Mouse (Mus musculus): ENCODE measurements around the gene Susd3. TPM values are rescaled to one million over a fixed set of nuclear protein-coding genes. Genes with fewer than 3 reads are reported as not detected.

Gene Susd3
- polyA plus RNA-seq, 1 experiment from 2014 or later: 2.5 TPM

GRCm38 (mm10) chr13:49283686-49284085 is 35.2 kb upstream of the Susd3 start:
- H3K36me3 ChIP-seq (replicated peaks; ENCODE audit: insufficient read depth, low read length): peaks cover 33% of the 10 kb centered on the region
- no peaks in the 10 kb centered on the region for H3K4me1 ChIP-seq (ENCODE audit: insufficient read depth)
- no peak overlapping the region for H3K4me2 ChIP-seq (ENCODE audit: low read depth, low read length)
- WGBS (ENCODE audit: insufficient replicate concordance): 71% methylated on average over 9 of the region's 9 CpGs
- ATAC-seq: no peak
- H3K9ac ChIP-seq (replicated peaks): no peak overlapping the region
- no peak overlapping the region for H3K27ac ChIP-seq (ENCODE audit: low read depth)
- DNase-seq: no peak
- 0 out of 2 replicates have a peak, but pooled peaks cover 3% of the 10 kb centered on the region for H3K9me3 ChIP-seq (ENCODE audit: low read length)
- no peaks in the 10 kb centered on the region for H3K27me3 ChIP-seq (ENCODE audit: insufficient read depth, low read length)
- no peak overlapping the region for H3K4me3 ChIP-seq (ENCODE audit: low read depth, low read length)
- TF ChIP-seq CTCF (IDR thresholded peaks at IDR 0.05; ENCODE audit: low read depth) (no peak), EP300 (IDR thresholded peaks at IDR 0.05; ENCODE audit: low read depth) (no peak)

- no peak for ATAC-seq
- Histone ChIP-seq H3K4me1 (ENCODE audit: insufficient read depth) (no peaks in the 10 kb centered on the region), H3K9ac (replicated peaks) (no peak overlapping the region), H3K4me3 (ENCODE audit: low read depth, low read length) (no peak overlapping the region), H3K27me3 (ENCODE audit: insufficient read depth, low read length) (no peaks in the 10 kb centered on the region), H3K9me3 (ENCODE audit: low read length) (0 out of 2 replicates have a peak, but pooled peaks cover 3% of the 10 kb centered on the region), H3K4me2 (ENCODE audit: low read depth, low read length) (no peak overlapping the region), H3K27ac (ENCODE audit: low read depth) (no peak overlapping the region), H3K36me3 (replicated peaks; ENCODE audit: insufficient read depth, low read length) (peaks cover 33% of the 10 kb centered on the region)
- WGBS (ENCODE audit: insufficient replicate concordance): 53% methylated on average over 2 of the region's 2 CpGs
- DNase-seq: no peak
- TF ChIP-seq CTCF (IDR thresholded peaks at IDR 0.05; ENCODE audit: low read depth) (no peak), EP300 (IDR thresholded peaks at IDR 0.05; ENCODE audit: low read depth) (no peak)
These were observed 33.7 kb upstream of the Susd3 start for GRCm38 (mm10) chr13:49282168-49282567.

GRCm38 (mm10) chr13:49271831-49272765 is 23.6 kb upstream of the Susd3 start:
- Histone ChIP-seq H3K27me3 (ENCODE audit: insufficient read depth, low read length) (no peaks in the 10 kb centered on the region), H3K9me3 (ENCODE audit: low read length) (no peaks in the 10 kb centered on the region), H3K27ac (ENCODE audit: low read depth) (peak overlapping the region; percentile 69), H3K36me3 (replicated peaks; ENCODE audit: insufficient read depth, low read length) (peaks cover 4% of the 10 kb centered on the region; the same call in 1 of the 2 replicates), H3K4me3 (ENCODE audit: low read depth, low read length) (no peak overlapping the region), H3K4me1 (ENCODE audit: insufficient read depth) (peaks cover 12% of the 10 kb centered on the region), H3K4me2 (ENCODE audit: low read depth, low read length) (no peak overlapping the region), H3K9ac (replicated peaks) (no peak overlapping the region)
- DNase-seq (peak; percentile 55), ATAC-seq (peak; percentile 75)
- TF ChIP-seq EP300 (IDR thresholded peaks at IDR 0.05; ENCODE audit: low read depth) (no peak), CTCF (IDR thresholded peaks at IDR 0.05; ENCODE audit: low read depth) (peak; percentile 57)
- 29% methylated on average over 5 of the region's 5 CpGs for WGBS (ENCODE audit: insufficient replicate concordance)

GRCm38 (mm10) chr13:49270500-49270899 is 22.0 kb upstream of the Susd3 start:
- Histone ChIP-seq H3K27ac (ENCODE audit: low read depth) (peak overlapping the region; percentile 69), H3K4me2 (ENCODE audit: low read depth, low read length) (no peak overlapping the region), H3K27me3 (ENCODE audit: insufficient read depth, low read length) (no peaks in the 10 kb centered on the region), H3K4me1 (ENCODE audit: insufficient read depth) (peaks cover 12% of the 10 kb centered on the region), H3K4me3 (ENCODE audit: low read depth, low read length) (no peak overlapping the region), H3K9ac (replicated peaks) (no peak overlapping the region), H3K9me3 (ENCODE audit: low read length) (no peaks in the 10 kb centered on the region), H3K36me3 (replicated peaks; ENCODE audit: insufficient read depth, low read length) (peaks cover 3% of the 10 kb centered on the region; the same call in 1 of the 2 replicates)
- WGBS (ENCODE audit: insufficient replicate concordance): 73% methylated on average over 8 of the region's 8 CpGs
- ATAC-seq: no peak
- TF ChIP-seq EP300 (IDR thresholded peaks at IDR 0.05; ENCODE audit: low read depth) (no peak), CTCF (IDR thresholded peaks at IDR 0.05; ENCODE audit: low read depth) (no peak)
- no peak for DNase-seq

GRCm38 (mm10) chr13:49267645-49268044 is 19.1 kb upstream of the Susd3 start:
- H3K36me3 ChIP-seq (replicated peaks; ENCODE audit: insufficient read depth, low read length): peaks cover 7% of the 10 kb centered on the region; the same call in 1 of the 2 replicates
- H3K27ac ChIP-seq (ENCODE audit: low read depth): no peak overlapping the region
- H3K9me3 ChIP-seq (ENCODE audit: low read length): no peaks in the 10 kb centered on the region
- H3K27me3 ChIP-seq (ENCODE audit: insufficient read depth, low read length): no peaks in the 10 kb centered on the region
- WGBS (ENCODE audit: insufficient replicate concordance): 12% methylated on average over 2 of the region's 2 CpGs
- H3K9ac ChIP-seq (replicated peaks): no peak overlapping the region
- DNase-seq (no peak), ATAC-seq (no peak)
- H3K4me2 ChIP-seq (ENCODE audit: low read depth, low read length): no peak overlapping the region
- H3K4me3 ChIP-seq (ENCODE audit: low read depth, low read length): no peak overlapping the region
- TF ChIP-seq EP300 (IDR thresholded peaks at IDR 0.05; ENCODE audit: low read depth) (no peak), CTCF (IDR thresholded peaks at IDR 0.05; ENCODE audit: low read depth) (no peak)
- peaks cover 12% of the 10 kb centered on the region for H3K4me1 ChIP-seq (ENCODE audit: insufficient read depth)

GRCm38 (mm10) chr13:49260036-49260722 is 11.7 kb upstream of the Susd3 start:
- TF ChIP-seq CTCF (IDR thresholded peaks at IDR 0.05; ENCODE audit: low read depth) (no peak), EP300 (IDR thresholded peaks at IDR 0.05; ENCODE audit: low read depth) (no peak)
- Histone ChIP-seq H3K27me3 (ENCODE audit: insufficient read depth, low read length) (no peaks in the 10 kb centered on the region), H3K4me3 (ENCODE audit: low read depth, low read length) (no peak overlapping the region), H3K27ac (ENCODE audit: low read depth) (peak overlapping the region; percentile 36; the same call in 1 of the 2 replicates), H3K9me3 (ENCODE audit: low read length) (no peaks in the 10 kb centered on the region), H3K4me1 (ENCODE audit: insufficient read depth) (no peaks in the 10 kb centered on the region), H3K36me3 (replicated peaks; ENCODE audit: insufficient read depth, low read length) (0 out of 2 replicates have a peak, but pooled peaks cover 4% of the 10 kb centered on the region), H3K4me2 (ENCODE audit: low read depth, low read length) (no peak overlapping the region), H3K9ac (replicated peaks) (no peak overlapping the region)
- no peak for ATAC-seq
- 51% methylated on average over 15 of the region's 15 CpGs for WGBS (ENCODE audit: insufficient replicate concordance)
- DNase-seq: no peak

Data from liver, postnatal 0 days (tissue).